Mouse (Mus musculus) erythroblast, embryonic 14.5 days (primary cell): Measurements from ENCODE around the gene Duox2. TPM values are rescaled to one million over a fixed set of nuclear protein-coding genes. Genes with fewer than 3 reads are reported as not detected.

Source experiments
- H3K27me3 ChIP-seq: 2 replicates; pipeline ENCODE4 v1.6.1; 2012; ENCODE audit warnings: inconsistent platforms; ENCODE audit not compliant: control insufficient read depth
- H3K36me3 ChIP-seq: 2 replicates; pipeline ENCODE4 v1.6.1; 2012; ENCODE audit warnings: mild to moderate bottlenecking, inconsistent platforms; ENCODE audit not compliant: control insufficient read depth
- H3K4me1 ChIP-seq: 2 replicates; pipeline ENCODE4 v1.6.1; 2012; ENCODE audit warnings: inconsistent platforms; ENCODE audit not compliant: control insufficient read depth
- H3K4me3 ChIP-seq: replicated peaks from 2 replicates; pipeline ENCODE3; 2012; ENCODE audit warnings: moderate library complexity, mild to moderate bottlenecking, inconsistent platforms
- H3K9me3 ChIP-seq: 2 replicates; pipeline ENCODE4 v1.6.1; 2012; ENCODE audit warnings: low read length, inconsistent platforms, mixed read lengths; ENCODE audit not compliant: control insufficient read depth
- GATA1 ChIP-seq: IDR thresholded peaks from 2 replicates; pipeline ENCODE4 v1.6.1; 2012; ENCODE audit warnings: low read length, inconsistent platforms, mixed read lengths
- TAL1 ChIP-seq: IDR thresholded peaks from 3 replicates; pipeline ENCODE4 v1.6.1; 2012; ENCODE audit warnings: low read length, inconsistent platforms, mixed read lengths
- polyA plus RNA-seq: library from polyadenylated mRNA; stranded (reverse); fragments of >175 nt; gene quantifications from 2 replicates; pipeline ENCODE4 v1.2.3, GENCODE M21; 2012

The Duox2 gene
- polyA plus RNA-seq, 1 experiment, result not detected

GRCm38 (mm10) chr2:122260729-122261128 lies 37.5 kb downstream of the Duox2 start:
- Histone ChIP-seq H3K4me3 (no peak overlapping the region), H3K9me3 (no peaks in the 10 kb centered on the region), H3K36me3 (peaks cover 72% of the 10 kb centered on the region), H3K4me1 (no peaks in the 10 kb centered on the region), H3K27me3 (no peaks in the 10 kb centered on the region)
- TF ChIP-seq GATA1 (no peak), TAL1 (no peak)

DNA sequence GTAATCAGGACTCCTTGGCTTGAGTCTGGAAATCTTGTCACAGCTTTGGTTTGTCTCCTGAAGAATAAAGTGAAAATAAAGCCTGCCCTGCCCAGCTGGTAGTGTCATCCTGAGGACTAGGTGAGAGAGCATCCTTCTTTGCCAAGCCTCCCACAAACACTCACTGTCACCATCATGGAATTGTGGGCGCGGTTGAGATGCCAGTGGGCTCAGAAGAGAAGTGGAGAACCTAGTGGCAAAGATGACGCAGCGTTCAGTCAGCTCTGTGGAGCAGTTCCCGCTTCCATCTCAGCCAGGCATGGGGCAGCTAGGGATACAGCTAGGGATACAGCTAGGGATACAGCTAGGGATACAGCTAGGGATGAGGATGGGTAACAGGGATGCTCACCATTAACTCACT lies 42.3 kb downstream of the Duox2 start:
- H3K36me3 ChIP-seq, result peaks cover 71% of the 10 kb centered on the region
- H3K4me1 ChIP-seq, result no peaks in the 10 kb centered on the region
- H3K4me3 ChIP-seq, result no peak overlapping the region
- no peaks in the 10 kb centered on the region for H3K27me3 ChIP-seq
- no peaks in the 10 kb centered on the region for H3K9me3 ChIP-seq
- no peak for TF ChIP-seq GATA1

DNA sequence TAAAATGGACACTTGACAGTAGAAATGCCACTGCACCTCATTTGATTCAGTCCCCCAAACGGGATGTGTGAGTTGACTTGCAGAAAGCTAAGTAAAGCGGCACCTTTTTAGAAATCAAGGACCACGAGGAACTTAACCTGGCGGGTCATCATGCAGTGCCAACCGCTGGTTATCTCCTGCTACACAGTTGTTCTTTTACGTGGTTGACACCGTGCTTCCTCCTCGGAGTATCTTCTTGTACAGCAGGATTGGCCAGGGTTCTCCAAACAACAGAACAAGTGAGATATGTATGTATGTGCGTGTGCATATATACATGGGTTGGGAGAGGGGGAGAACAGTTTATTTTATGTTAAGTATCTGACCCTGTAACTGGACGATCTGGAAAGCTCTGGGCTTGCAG lies 50.5 kb downstream of the Duox2 start:
- Histone ChIP-seq H3K4me1 (peaks cover 7% of the 10 kb centered on the region), H3K36me3 (peaks cover 62% of the 10 kb centered on the region), H3K4me3 (no peak overlapping the region), H3K9me3 (no peaks in the 10 kb centered on the region), H3K27me3 (no peaks in the 10 kb centered on the region)
- TF ChIP-seq GATA1, result no peak

GRCm38 (mm10) chr2:122243671-122244131 lies 54.5 kb downstream of the Duox2 start:
- TF ChIP-seq TAL1 (no peak), GATA1 (no peak)
- Histone ChIP-seq H3K36me3 (peaks cover 36% of the 10 kb centered on the region), H3K27me3 (no peaks in the 10 kb centered on the region), H3K9me3 (no peaks in the 10 kb centered on the region), H3K4me1 (peaks cover 11% of the 10 kb centered on the region), H3K4me3 (no peak overlapping the region)

- Histone ChIP-seq H3K27me3 (no peaks in the 10 kb centered on the region), H3K4me1 (peaks cover 11% of the 10 kb centered on the region), H3K9me3 (no peaks in the 10 kb centered on the region), H3K36me3 (peaks cover 20% of the 10 kb centered on the region), H3K4me3 (no peak overlapping the region)
- TF ChIP-seq TAL1 (no peak), GATA1 (no peak)
Measured at GRCm38 (mm10) chr2:122241935-122242334, 56.3 kb downstream of the Duox2 start.

- H3K36me3 ChIP-seq, result peaks cover 15% of the 10 kb centered on the region
- no peak overlapping the region for H3K4me3 ChIP-seq
- no peaks in the 10 kb centered on the region for H3K9me3 ChIP-seq
- no peaks in the 10 kb centered on the region for H3K27me3 ChIP-seq
- peaks cover 14% of the 10 kb centered on the region for H3K4me1 ChIP-seq
- TF ChIP-seq TAL1, result no peak
- no peak for TF ChIP-seq GATA1
Measured at GRCm38 (mm10) chr2:122241226-122241625, 57.0 kb downstream of the Duox2 start.

DNA sequence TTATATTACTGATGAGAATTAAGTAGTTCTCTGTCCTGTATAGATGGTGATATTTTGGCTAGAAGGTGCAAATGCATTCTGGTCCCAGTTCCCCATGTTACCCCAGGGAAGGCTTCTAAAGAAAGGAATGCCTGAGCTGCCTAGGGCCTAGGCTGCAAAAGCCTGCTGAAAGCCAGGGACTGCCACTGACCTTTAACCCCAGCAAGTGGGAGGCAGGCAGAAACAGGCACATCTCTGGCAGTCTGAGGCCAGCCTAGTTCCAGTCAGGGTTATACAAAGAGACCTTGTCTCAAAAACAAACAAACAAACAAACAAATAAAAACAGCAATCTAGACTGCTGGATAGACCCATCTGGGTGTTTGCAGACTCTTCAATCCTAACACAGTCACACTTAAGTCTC lies 57.5 kb downstream of the Duox2 start:
- TF ChIP-seq GATA1 (no peak), TAL1 (no peak)
- Histone ChIP-seq H3K27me3 (no peaks in the 10 kb centered on the region), H3K4me3 (no peak overlapping the region), H3K4me1 (peaks cover 16% of the 10 kb centered on the region), H3K9me3 (no peaks in the 10 kb centered on the region), H3K36me3 (peaks cover 11% of the 10 kb centered on the region)

GRCm38 (mm10) chr2:122237891-122238470 lies 60.3 kb downstream of the Duox2 start:
- Histone ChIP-seq H3K4me3 (no peak overlapping the region), H3K27me3 (no peaks in the 10 kb centered on the region)

GRCm38 (mm10) chr2:122236321-122236720 lies 61.9 kb downstream of the Duox2 start:
- TF ChIP-seq GATA1, result no peak
- no peak for TF ChIP-seq TAL1
- Histone ChIP-seq H3K4me3 (no peak overlapping the region), H3K27me3 (no peaks in the 10 kb centered on the region)

More at GRCm38 (mm10) chr2:122237891-122238470, 60.3 kb downstream of the Duox2 start:
- Histone ChIP-seq H3K9me3 (no peaks in the 10 kb centered on the region), H3K4me1 (peaks cover 31% of the 10 kb centered on the region), H3K36me3 (no peaks in the 10 kb centered on the region; the same call in 1 of the 2 replicates)
- TF ChIP-seq GATA1 (no peak), TAL1 (no peak)

GRCm38 (mm10) chr2:122235425-122235824 lies 62.8 kb downstream of the Duox2 start:
- Histone ChIP-seq H3K36me3 (no peaks in the 10 kb centered on the region; the same call in 1 of the 2 replicates), H3K9me3 (no peaks in the 10 kb centered on the region), H3K4me3 (peak overlapping the region; percentile 80), H3K27me3 (no peaks in the 10 kb centered on the region), H3K4me1 (peaks cover 31% of the 10 kb centered on the region)
- TF ChIP-seq GATA1 (no peak), TAL1 (no peak)

More at GRCm38 (mm10) chr2:122236321-122236720, 61.9 kb downstream of the Duox2 start:
- no peaks in the 10 kb centered on the region; the same call in 1 of the 2 replicates for H3K36me3 ChIP-seq
- H3K9me3 ChIP-seq, result no peaks in the 10 kb centered on the region
- peaks cover 31% of the 10 kb centered on the region for H3K4me1 ChIP-seq
